Mouse (Mus musculus): ENCODE results near the gene Hmgcs1.
A peak's percentile ranks its signal among the peaks of the same experiment; 100 is the strongest.
"Not testable (repeated sequence)": the region's sequence is repeated elsewhere in the genome, so short reads cannot be mapped to it uniquely, and the experiment has no call there.

The Hmgcs1 gene

GRCm38 (mm10) chr13:119690039-119690728 is at the start of gene Hmgcs1:
Gene Hmgcs1, plus strand, starts transcription at chr13:119690379.
- DNase-seq (ENCODE audit: low spot score in 2 of 2): peak; percentile 94 to 98

- peak in 1 of 2 experiments; percentile 23 for DNase-seq (ENCODE audit: low spot score in 2 of 2)
These were observed 49.7 kb upstream of the Hmgcs1 start for GRCm38 (mm10) chr13:119640504-119640903.

GRCm38 (mm10) chr13:119641145-119641544 is 49.0 kb upstream of the Hmgcs1 start:
- no peak for DNase-seq (ENCODE audit: low spot score in 2 of 2)

- no peak for DNase-seq (ENCODE audit: low spot score in 2 of 2)
These were observed 45.4 kb upstream of the Hmgcs1 start for GRCm38 (mm10) chr13:119644769-119645168.

GRCm38 (mm10) chr13:119646511-119646910 is 43.7 kb upstream of the Hmgcs1 start:
- no peak for DNase-seq (ENCODE audit: low spot score in 2 of 2)

- no peak for DNase-seq (ENCODE audit: low spot score in 2 of 2)
These were observed 41.1 kb upstream of the Hmgcs1 start for GRCm38 (mm10) chr13:119648891-119649698.

- no peak for DNase-seq (ENCODE audit: low spot score in 2 of 2)
These were observed 40.5 kb upstream of the Hmgcs1 start for GRCm38 (mm10) chr13:119649699-119650046.

- no peak for DNase-seq (ENCODE audit: low spot score in 2 of 2)
These were observed 35.4 kb upstream of the Hmgcs1 start for GRCm38 (mm10) chr13:119654734-119655133.

GRCm38 (mm10) chr13:119656246-119656645 is 33.9 kb upstream of the Hmgcs1 start:
- no peak for DNase-seq (ENCODE audit: low spot score in 2 of 2)

GRCm38 (mm10) chr13:119656846-119657416 is 33.2 kb upstream of the Hmgcs1 start:
- DNase-seq (ENCODE audit: low spot score in 2 of 2): no peak

- not testable (repeated sequence) for DNase-seq (ENCODE audit: low spot score in 2 of 2)
These were observed 28.8 kb upstream of the Hmgcs1 start for GRCm38 (mm10) chr13:119661420-119661819.

- DNase-seq (ENCODE audit: low spot score in 2 of 2): no peak
These were observed 11.4 kb upstream of the Hmgcs1 start for GRCm38 (mm10) chr13:119678794-119679193.

GRCm38 (mm10) chr13:119679721-119680120 is 10.5 kb upstream of the Hmgcs1 start:
- DNase-seq (ENCODE audit: low spot score in 2 of 2): no peak

- DNase-seq (ENCODE audit: low spot score in 2 of 2): no peak
These were observed 9.0 kb upstream of the Hmgcs1 start for GRCm38 (mm10) chr13:119681161-119681560.

- DNase-seq (ENCODE audit: low spot score in 2 of 2): no peak
These were observed 5.6 kb upstream of the Hmgcs1 start for GRCm38 (mm10) chr13:119684416-119685177.

GRCm38 (mm10) chr13:119689709-119690038 is 505 bp upstream of the Hmgcs1 start:
- DNase-seq (ENCODE audit: low spot score in 2 of 2): no peak

- no peak for DNase-seq (ENCODE audit: low spot score in 2 of 2)
These were observed 869 bp downstream of the Hmgcs1 start for GRCm38 (mm10) chr13:119690876-119691620.

- not testable (repeated sequence) for DNase-seq (ENCODE audit: low spot score in 2 of 2)
These were observed 1.8 kb downstream of the Hmgcs1 start for GRCm38 (mm10) chr13:119691958-119692357.

GRCm38 (mm10) chr13:119695676-119696075 is 5.5 kb downstream of the Hmgcs1 start:
- no peak for DNase-seq (ENCODE audit: low spot score in 2 of 2)

- no peak for DNase-seq (ENCODE audit: low spot score in 2 of 2)
These were observed 6.3 kb downstream of the Hmgcs1 start for GRCm38 (mm10) chr13:119696496-119696895.

- no peak for DNase-seq (ENCODE audit: low spot score in 2 of 2)
These were observed 8.3 kb downstream of the Hmgcs1 start for GRCm38 (mm10) chr13:119698436-119698835.
